Comparison of ENCODE assay signal across 15 mouse cellular contexts in genomic region chr2:157411151-157411693, GRCm38 (mm10). TPM values are rescaled to one million over a fixed set of nuclear protein-coding genes. Genes with fewer than 3 reads are reported as not detected.
A peak's percentile ranks its signal among the peaks of the same experiment; 100 is the strongest.
DNase-seq lines count a peak whose midpoint lies in the region; ATAC-seq lines count a peak whose summit lies in the region.
"Had no signal": no experiment of that assay in that cellular context is flagged by ENCODE, and none has a peak within 500 bp of the region (broad histone marks: within the 10 kb centered on the region; RNA-seq: fewer than 3 reads in every experiment).

No protein-coding gene starts in this region.

- H3K4me3 ChIP-seq in neural tube, embryonic 12.5 days, result no peak overlapping the region
- H3K4me3 ChIP-seq in embryonic facial prominence, embryonic 10.5 days, result no peak overlapping the region
- H3K4me3 ChIP-seq: hindbrain, embryonic 10.5 days; liver, embryonic 12.5 days had no signal

- no peak overlapping the region for H3K27ac ChIP-seq in neural tube, embryonic 12.5 days
- peak overlapping the region; percentile 57 for H3K27ac ChIP-seq in embryonic facial prominence, embryonic 10.5 days (replicated peaks)
- H3K27ac ChIP-seq: liver, embryonic 12.5 days; macrophage had no signal

- peaks cover 16% of the 10 kb centered on the region; the same call in 1 of the 2 replicates for H3K4me1 ChIP-seq in neural tube, embryonic 12.5 days
- H3K4me1 ChIP-seq in embryonic facial prominence, embryonic 10.5 days, result peaks cover 31% of the 10 kb centered on the region
- H3K4me1 ChIP-seq: liver, embryonic 12.5 days had no signal

- 0 out of 2 replicates have a peak overlapping the region, but pooled peaks have one; percentile 21 for H3K9ac ChIP-seq in neural tube, embryonic 12.5 days
- H3K9ac ChIP-seq: liver, embryonic 12.5 days had no signal

- DNase-seq in heart, adult 11 months, result peak; percentile 95
- DNase-seq in heart, adult 8-10 months (ENCODE audit: low spot score), result no peak
- no peak for DNase-seq in neural tube, embryonic 10.5 days (ENCODE audit: extremely low spot score, low spot score)
- DNase-seq in embryonic facial prominence, embryonic 10.5 days (ENCODE audit: low spot score), result no peak
- peak; percentile 76 to 79 for DNase-seq in urinary bladder, postnatal 36 days (ENCODE audit: low spot score in 2 of 2)
- DNase-seq in left cerebral cortex, postnatal 25 days (ENCODE audit: low spot score in 2 of 2), result no peak
- DNase-seq: B cell, adult 2 months; cerebellum, adult 9-11 months; kidney, postnatal 10 days; left cerebral cortex, postnatal 4 days had no signal

- H3K27me3 ChIP-seq in neural tube, embryonic 12.5 days (replicated peaks), result no peaks in the 10 kb centered on the region
- no peaks in the 10 kb centered on the region for H3K27me3 ChIP-seq in embryonic facial prominence, embryonic 10.5 days (replicated peaks; ENCODE audit: low read depth, poor library complexity, severe bottlenecking)

- intact Hi-C loops in left cerebral cortex, postnatal 25 days (cut with DNase I), result no loop called here

- no peak overlapping the region for H3K4me2 ChIP-seq in neural tube, embryonic 12.5 days (replicated peaks)
- H3K4me2 ChIP-seq: liver, embryonic 12.5 days had no signal

- WGBS in neural tube, embryonic 12.5 days, result 91% methylated on average over 6 of the region's 6 CpGs
- 79% methylated on average over 6 of the region's 6 CpGs for WGBS in embryonic facial prominence, embryonic 10.5 days

- no peaks in the 10 kb centered on the region for H3K36me3 ChIP-seq in neural tube, embryonic 12.5 days
- H3K36me3 ChIP-seq in embryonic facial prominence, embryonic 10.5 days (replicated peaks), result no peaks in the 10 kb centered on the region
- H3K36me3 ChIP-seq: hindbrain, embryonic 10.5 days; liver, embryonic 12.5 days had no signal

- ATAC-seq in neural tube, embryonic 12.5 days (ENCODE audit: low FRiP score, low read depth), result no peak
- no peak for ATAC-seq in megakaryocyte-erythroid progenitor cell, adult 5-6 weeks (replicated peaks; ENCODE audit: low FRiP score, low TSS enrichment, poor library complexity, severe bottlenecking)
- ATAC-seq: liver, embryonic 12.5 days had no signal

- H3K9me3 ChIP-seq in neural tube, embryonic 12.5 days, result no peaks in the 10 kb centered on the region
- H3K9me3 ChIP-seq in embryonic facial prominence, embryonic 10.5 days, result no peaks in the 10 kb centered on the region
- H3K9me3 ChIP-seq: hindbrain, embryonic 10.5 days; liver, embryonic 12.5 days had no signal

RNA-seq across cellular contexts. Expression of gene Src, which starts 7.0 kb away (rescaled TPM):
- total RNA-seq in heart, adult 8-10 months (2022), result 1 to 10 TPM; 3.2 to 4.9 (median 3.7) TPM
- 34.2 and 38.1 TPM in 2 replicates for polyA plus RNA-seq in neural tube, embryonic 12.5 days (2016; fragmentation: Nextera tagmentation; extraction: Ambion mirVana)
- 22.1 and 23.1 TPM in 2 replicates for polyA plus RNA-seq in embryonic facial prominence, embryonic 10.5 days (2016; fragmentation: Nextera tagmentation; extraction: Ambion mirVana)
- 100 to 1,000 TPM; 116 to 137 TPM for total RNA-seq in left cerebral cortex, postnatal 25 days (2021)
- total RNA-seq in megakaryocyte-erythroid progenitor cell, adult 5-6 weeks (2014; fragmentation: Nextera tagmentation), result 0.42 TPM in 1 of 2 replicates, not detected in the other
- total RNA-seq in megakaryocyte-erythroid progenitor cell, adult 5-6 weeks (2017), result 0.75 and 1.3 TPM in 2 replicates

RNA-seq across cellular contexts. Expression of gene Manbal, which starts 43.8 kb away (rescaled TPM):
- 10 to 100 TPM; 19.6 to 24.3 (median 22.9) TPM for total RNA-seq in heart, adult 8-10 months (2022)
- 76.8 and 79.0 TPM in 2 replicates for polyA plus RNA-seq in neural tube, embryonic 12.5 days (2016; fragmentation: Nextera tagmentation; extraction: Ambion mirVana)
- 61.1 and 66.5 TPM in 2 replicates for polyA plus RNA-seq in embryonic facial prominence, embryonic 10.5 days (2016; fragmentation: Nextera tagmentation; extraction: Ambion mirVana)
- total RNA-seq in left cerebral cortex, postnatal 25 days (2021), result 10 to 100 TPM; 64.8 to 65.6 TPM
- total RNA-seq in megakaryocyte-erythroid progenitor cell, adult 5-6 weeks (2014; fragmentation: Nextera tagmentation), result 27.2 and 33.9 TPM in 2 replicates
- total RNA-seq in megakaryocyte-erythroid progenitor cell, adult 5-6 weeks (2017), result 8.6 and 17.3 TPM in 2 replicates

Comparison
In these comparisons a context has a peak if more than half of its experiments do, and no peak if none do; other contexts are left out.
1. DNase-seq: peak in heart, adult 11 months (single experiment) and urinary bladder, postnatal 36 days (2 of 2); none in heart, adult 8-10 months (single experiment), neural tube, embryonic 10.5 days (single experiment), embryonic facial prominence, embryonic 10.5 days (single experiment) and left cerebral cortex, postnatal 25 days (0 of 2).
2. RNA of gene Src, which starts 7.0 kb away (total RNA-seq): 116 to 137 TPM in left cerebral cortex, postnatal 25 days; 3.2 to 4.9 TPM in heart, adult 8-10 months and 0.42 to 1.3 TPM in megakaryocyte-erythroid progenitor cell, adult 5-6 weeks; every median in the first group is over 10 times any median in the second.